Comparison of ENCODE assay signal across 8 mouse cellular contexts in genomic region chr10:80701721-80702535, GRCm38 (mm10). TPM values are rescaled to one million over a fixed set of nuclear protein-coding genes. Genes with fewer than 3 reads are reported as not detected.
DNase-seq lines count a peak whose midpoint lies in the region; ATAC-seq and TF ChIP-seq lines count a peak whose summit lies in the region.

TSS of gene Mob3a (minus strand) at chr10:80701977.
TSS of gene Izumo4 (plus strand) at chr10:80702184.

- peak; percentile 97 for DNase-seq in c-Kit-positive CD71-positive TER-119-positive erythroid progenitor cells, embryonic 14.5 days (ENCODE audit: low spot score)
- peak; percentile 99 for DNase-seq in heart, postnatal 0 days (ENCODE audit: low spot score)
- DNase-seq in kidney, postnatal 4 days, result peak; percentile 98 to 99

- H3K4me2 ChIP-seq in forebrain, embryonic 12.5 days, result peak within 1 kb of the TSS; percentile 85
- H3K4me2 ChIP-seq in heart, postnatal 0 days (ENCODE audit: low read depth, low read length), result peak within 1 kb of the TSS; percentile 74
- peak within 1 kb of the TSS; percentile 99 for H3K4me2 ChIP-seq in liver, embryonic 16.5 days (ENCODE audit: low read depth, low read length)
- H3K4me2 ChIP-seq in neural tube, embryonic 13.5 days, result peak within 1 kb of the TSS; percentile 83

- H3K27ac ChIP-seq in forebrain, embryonic 12.5 days, result peak within 1 kb of the TSS; percentile 81
- H3K27ac ChIP-seq in heart, postnatal 0 days (ENCODE audit: low read depth), result peak within 1 kb of the TSS; percentile 69
- H3K27ac ChIP-seq in liver, embryonic 16.5 days (ENCODE audit: low read length), result peak within 1 kb of the TSS; percentile 98
- peak within 1 kb of the TSS; percentile 89 for H3K27ac ChIP-seq in neural tube, embryonic 13.5 days (replicated peaks)
- peak within 1 kb of the TSS; percentile 96 for H3K27ac ChIP-seq in testis, adult 2 months (ENCODE audit: control insufficient read depth, insufficient read depth, low read depth, low read length)

- TF ChIP-seq POLR2A in testis, adult 2 months (IDR thresholded peaks at IDR 0.05; ENCODE audit: control insufficient read depth, low read depth, low read length), result no peak

- ATAC-seq in forebrain, embryonic 12.5 days (ENCODE audit: low FRiP score), result peak; percentile 97
- peak; percentile 95 for ATAC-seq in heart, postnatal 0 days (ENCODE audit: insufficient read depth, low read depth)
- peak; percentile 80 for ATAC-seq in liver, embryonic 16.5 days (ENCODE audit: low read depth)
- peak; percentile 97 for ATAC-seq in neural tube, embryonic 13.5 days (ENCODE audit: low read depth)

- H3K4me1 ChIP-seq in E14TG2a.4 (replicated peaks; ENCODE audit: low read depth, low read length), result peaks cover 66% of the 10 kb centered on the region
- H3K4me1 ChIP-seq in forebrain, embryonic 12.5 days, result peaks cover 34% of the 10 kb centered on the region
- H3K4me1 ChIP-seq in heart, postnatal 0 days (ENCODE audit: control insufficient read depth, insufficient read depth), result peaks cover 12% of the 10 kb centered on the region; the same call in 1 of the 2 replicates
- H3K4me1 ChIP-seq in liver, embryonic 16.5 days (ENCODE audit: control insufficient read depth, low read depth, low read length), result peaks cover 65% of the 10 kb centered on the region
- peaks cover 60% of the 10 kb centered on the region for H3K4me1 ChIP-seq in neural tube, embryonic 13.5 days (replicated peaks)
- H3K4me1 ChIP-seq in testis, adult 2 months (ENCODE audit: control insufficient read depth, insufficient read depth, low read length), result peaks cover 12% of the 10 kb centered on the region

- no peaks in the 10 kb centered on the region for H3K9me3 ChIP-seq in E14TG2a.4 (ENCODE audit: low read length)
- no peaks in the 10 kb centered on the region for H3K9me3 ChIP-seq in forebrain, embryonic 12.5 days
- H3K9me3 ChIP-seq in heart, postnatal 0 days (replicated peaks; ENCODE audit: control insufficient read depth, low read length), result no peaks in the 10 kb centered on the region
- H3K9me3 ChIP-seq in liver, embryonic 16.5 days (replicated peaks; ENCODE audit: control insufficient read depth, low read length), result no peaks in the 10 kb centered on the region
- no peaks in the 10 kb centered on the region for H3K9me3 ChIP-seq in neural tube, embryonic 13.5 days

- no peaks in the 10 kb centered on the region for H3K27me3 ChIP-seq in E14TG2a.4 (ENCODE audit: insufficient read depth, low read length)
- no peaks in the 10 kb centered on the region for H3K27me3 ChIP-seq in forebrain, embryonic 12.5 days
- H3K27me3 ChIP-seq in heart, postnatal 0 days (ENCODE audit: control insufficient read depth, insufficient read depth, low read length), result no peaks in the 10 kb centered on the region
- H3K27me3 ChIP-seq in liver, embryonic 16.5 days (ENCODE audit: control insufficient read depth, insufficient read depth, low read depth, low read length), result no peaks in the 10 kb centered on the region
- no peaks in the 10 kb centered on the region for H3K27me3 ChIP-seq in neural tube, embryonic 13.5 days
- no peaks in the 10 kb centered on the region for H3K27me3 ChIP-seq in testis, adult 2 months (ENCODE audit: control insufficient read depth, insufficient read depth, low read length)

- H3K4me3 ChIP-seq in E14TG2a.4 (replicated peaks; ENCODE audit: low read length), result peak within 1 kb of the TSS; percentile 89
- peak within 1 kb of the TSS; percentile 62 for H3K4me3 ChIP-seq in forebrain, embryonic 12.5 days (replicated peaks)
- peak within 1 kb of the TSS; percentile 56 for H3K4me3 ChIP-seq in heart, postnatal 0 days (ENCODE audit: low read depth, low read length)
- peak within 1 kb of the TSS; percentile 72 for H3K4me3 ChIP-seq in liver, embryonic 16.5 days (ENCODE audit: low read depth, low read length)
- H3K4me3 ChIP-seq in neural tube, embryonic 13.5 days, result peak within 1 kb of the TSS; percentile 73
- peak within 1 kb of the TSS; percentile 95 for H3K4me3 ChIP-seq in testis, adult 2 months (ENCODE audit: control insufficient read depth, low read depth, low read length)

- H3K9ac ChIP-seq in forebrain, embryonic 12.5 days, result peak within 1 kb of the TSS; percentile 61
- peak within 1 kb of the TSS; percentile 43; the same call in 1 of the 2 replicates for H3K9ac ChIP-seq in heart, postnatal 0 days (replicated peaks; ENCODE audit: low read depth, low read length)
- H3K9ac ChIP-seq in liver, embryonic 16.5 days (ENCODE audit: low read depth, low read length), result peak within 1 kb of the TSS; percentile 74
- H3K9ac ChIP-seq in neural tube, embryonic 13.5 days, result peak within 1 kb of the TSS; percentile 83

- peaks cover 51% of the 10 kb centered on the region for H3K36me3 ChIP-seq in E14TG2a.4 (ENCODE audit: insufficient read depth, low read length)
- H3K36me3 ChIP-seq in forebrain, embryonic 12.5 days (replicated peaks), result peaks cover 17% of the 10 kb centered on the region
- H3K36me3 ChIP-seq in heart, postnatal 0 days (replicated peaks; ENCODE audit: control insufficient read depth, insufficient read depth, low read length), result peaks cover 13% of the 10 kb centered on the region
- no peaks in the 10 kb centered on the region; the same call in 1 of the 2 replicates for H3K36me3 ChIP-seq in liver, embryonic 16.5 days (ENCODE audit: control insufficient read depth, insufficient read depth)
- H3K36me3 ChIP-seq in neural tube, embryonic 13.5 days, result peaks cover 19% of the 10 kb centered on the region
- H3K36me3 ChIP-seq in testis, adult 2 months (ENCODE audit: control insufficient read depth, insufficient read depth, low read length), result no peaks in the 10 kb centered on the region; the same call in 1 of the 2 replicates

- TF ChIP-seq EP300 in heart, postnatal 0 days (IDR thresholded peaks at IDR 0.05; ENCODE audit: low read depth), result no peak

- under 1% methylated on average over 59 of the region's 59 CpGs for WGBS in forebrain, embryonic 12.5 days
- WGBS in heart, postnatal 0 days, result under 1% methylated on average over 59 of the region's 59 CpGs
- under 1% methylated on average over 59 of the region's 59 CpGs for WGBS in liver, embryonic 16.5 days (ENCODE audit: insufficient replicate concordance)
- WGBS in neural tube, embryonic 13.5 days, result under 1% methylated on average over 59 of the region's 59 CpGs

- TF ChIP-seq CTCF in E14TG2a.4 (conservative IDR thresholded peaks at IDR 0.05; ENCODE audit: low read length), result no peak
- no peak for TF ChIP-seq CTCF in heart, postnatal 0 days (IDR thresholded peaks at IDR 0.05; ENCODE audit: low read depth)
- TF ChIP-seq CTCF in testis, adult 2 months (IDR thresholded peaks at IDR 0.05; ENCODE audit: control insufficient read depth, insufficient read depth, insufficient replicate concordance, low read depth, low read length), result no peak

RNA-seq across cellular contexts. Expression of gene Mob3a, which starts in this region (rescaled TPM):
- polyA plus RNA-seq in forebrain, embryonic 12.5 days (2016; fragmentation: Nextera tagmentation; extraction: Ambion mirVana), result 52.4 and 54.1 TPM in 2 replicates
- 15.0 and 15.6 TPM in 2 replicates for total RNA-seq in heart, postnatal 0 days (2014; rRNA removed; ENCODE audit: low replicate concordance)
- polyA plus RNA-seq in heart, postnatal 0 days (2015; fragmentation: Nextera tagmentation; extraction: Ambion mirVana), result 10.8 and 11.5 TPM in 2 replicates
- polyA plus RNA-seq in liver, embryonic 16.5 days (2015; fragmentation: Nextera tagmentation; extraction: Ambion mirVana), result 26.1 and 27.4 TPM in 2 replicates
- polyA plus RNA-seq in neural tube, embryonic 13.5 days (2015; fragmentation: Nextera tagmentation; extraction: Ambion mirVana), result 46.4 and 55.1 TPM in 2 replicates
- polyA plus RNA-seq in testis, adult 2 months (2012; rRNA removed), result 11.1 and 12.5 TPM in 2 replicates

RNA-seq across cellular contexts. Expression of gene Izumo4, which starts in this region (rescaled TPM):
- polyA plus RNA-seq in forebrain, embryonic 12.5 days (2016; fragmentation: Nextera tagmentation; extraction: Ambion mirVana), result 20.6 and 21.6 TPM in 2 replicates
- total RNA-seq in heart, postnatal 0 days (2014; rRNA removed; ENCODE audit: low replicate concordance), result 6.6 and 6.9 TPM in 2 replicates
- polyA plus RNA-seq in heart, postnatal 0 days (2015; fragmentation: Nextera tagmentation; extraction: Ambion mirVana), result 3.6 and 7.3 TPM in 2 replicates
- 9.3 and 10.4 TPM in 2 replicates for polyA plus RNA-seq in liver, embryonic 16.5 days (2015; fragmentation: Nextera tagmentation; extraction: Ambion mirVana)
- 37.2 and 39.1 TPM in 2 replicates for polyA plus RNA-seq in neural tube, embryonic 13.5 days (2015; fragmentation: Nextera tagmentation; extraction: Ambion mirVana)
- polyA plus RNA-seq in testis, adult 2 months (2012; rRNA removed), result 339 and 385 TPM in 2 replicates

Comparison
In these comparisons a context has a peak if more than half of its experiments do, and no peak if none do; other contexts are left out.
1. Peak in every context shown above with its lines: DNase-seq, ATAC-seq, H3K4me3 ChIP-seq and H3K27ac ChIP-seq.